Mouse (Mus musculus) mouse trophoblast stem cell (cell line): ENCODE results near the gene Dhx16.

Experiments
- in situ Hi-C, 2 experiments: fragments of 300-500 bp; cut with MseI, MboI; formaldehyde crosslinking; loops; 2 replicates in 1 of 2; 3 replicates in 1 of 2; pipeline ENCODE4 v1.15.1; 2025

The Dhx16 gene

GRCm38 (mm10) chr17:35859371-35859770 is 20.2 kb upstream of the Dhx16 start:
- in situ Hi-C loops = no loop called here

GRCm38 (mm10) chr17:35859835-35860234 is 19.8 kb upstream of the Dhx16 start:
- in situ Hi-C loops = no loop called here

- in situ Hi-C loops = no loop called here
Measured at GRCm38 (mm10) chr17:35860831-35861197, 18.8 kb upstream of the Dhx16 start.

GRCm38 (mm10) chr17:35861198-35861857 is 18.3 kb upstream of the Dhx16 start, which contains the start of gene Nrm:
Nrm (plus strand) TSS chr17:35861318.
- in situ Hi-C loops = no loop called here

- in situ Hi-C loops = no loop called here
Measured at GRCm38 (mm10) chr17:35864832-35865353, 14.7 kb upstream of the Dhx16 start.

- in situ Hi-C loops = no loop called here
Measured at GRCm38 (mm10) chr17:35865481-35866280, 13.9 kb upstream of the Dhx16 start, which contains the start of gene Ppp1r18. Ppp1r18 (plus strand) TSS chr17:35865593.

GRCm38 (mm10) chr17:35866281-35866831 is 13.3 kb upstream of the Dhx16 start:
- in situ Hi-C loops = no loop called here

- in situ Hi-C loops = no loop called here
Measured at GRCm38 (mm10) chr17:35866911-35867890, 12.4 kb upstream of the Dhx16 start.

- in situ Hi-C loops = no loop called here
Measured at GRCm38 (mm10) chr17:35868165-35868820, 11.3 kb upstream of the Dhx16 start.

GRCm38 (mm10) chr17:35868961-35869345 is 10.7 kb upstream of the Dhx16 start:
- in situ Hi-C loops = no loop called here

GRCm38 (mm10) chr17:35869346-35870067 is 10.1 kb upstream of the Dhx16 start:
- in situ Hi-C loops = loop anchor here in 1 of 2 experiments (5.0 kb wide), 1 partner anchor 37 kb away; no protein-coding TSS in a partner anchor

- in situ Hi-C loops = loop anchor here in 1 of 2 experiments (5.0 kb wide), 1 partner anchor 38 kb away; no protein-coding TSS in a partner anchor
Measured at GRCm38 (mm10) chr17:35870151-35870883, 9.3 kb upstream of the Dhx16 start.

GRCm38 (mm10) chr17:35870884-35871696 is 8.5 kb upstream of the Dhx16 start:
- in situ Hi-C loops = loop anchor here in 1 of 2 experiments (5.0 kb wide), 1 partner anchor 39 kb away; no protein-coding TSS in a partner anchor

- in situ Hi-C loops = loop anchor here in 1 of 2 experiments (5.0 kb wide), 1 partner anchor 42 kb away; no protein-coding TSS in a partner anchor
Measured at GRCm38 (mm10) chr17:35873774-35874519, 5.7 kb upstream of the Dhx16 start.

- in situ Hi-C loops = loop anchor here (5.0 kb wide), 1 partner anchor 42 kb away; no protein-coding TSS in a partner anchor
Measured at GRCm38 (mm10) chr17:35874721-35875120, 4.9 kb upstream of the Dhx16 start.

- in situ Hi-C loops = no loop called here
Measured at GRCm38 (mm10) chr17:35882924-35883323, 3.3 kb downstream of the Dhx16 start.

- in situ Hi-C loops = no loop called here
Measured at GRCm38 (mm10) chr17:35883777-35884176, 4.2 kb downstream of the Dhx16 start.
